Mouse (Mus musculus): ENCODE data around the gene Dclre1b. TPM values are rescaled to one million over a fixed set of nuclear protein-coding genes. Genes with fewer than 3 reads are reported as not detected.

Gene Dclre1b
- total RNA-seq, 4 experiments from 2014 or later, result 7.4 to 12.1 (median 9.7) TPM

DNA sequence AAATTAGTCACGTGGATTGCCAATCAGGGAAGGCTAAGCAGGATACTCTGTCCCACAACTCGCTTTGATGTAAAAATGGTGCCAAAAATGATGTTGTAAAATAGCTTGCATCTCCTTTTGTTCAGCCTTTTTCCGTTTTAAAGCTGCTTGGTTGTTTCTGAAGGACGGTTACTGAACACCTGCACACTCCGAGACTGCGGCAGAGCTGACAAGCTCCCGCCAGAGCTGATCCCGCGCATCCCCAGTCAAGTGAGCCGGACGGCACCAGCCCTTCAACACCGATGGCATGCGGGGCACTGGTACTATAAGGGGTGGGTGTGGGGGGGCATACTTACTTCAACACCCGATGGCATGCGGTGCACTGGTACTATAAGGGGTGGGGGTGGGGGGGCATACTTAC, 35.2 kb downstream of the Dclre1b start:
- DNase-seq (ENCODE audit: low spot score in 2 of 2), result no peak

DNA sequence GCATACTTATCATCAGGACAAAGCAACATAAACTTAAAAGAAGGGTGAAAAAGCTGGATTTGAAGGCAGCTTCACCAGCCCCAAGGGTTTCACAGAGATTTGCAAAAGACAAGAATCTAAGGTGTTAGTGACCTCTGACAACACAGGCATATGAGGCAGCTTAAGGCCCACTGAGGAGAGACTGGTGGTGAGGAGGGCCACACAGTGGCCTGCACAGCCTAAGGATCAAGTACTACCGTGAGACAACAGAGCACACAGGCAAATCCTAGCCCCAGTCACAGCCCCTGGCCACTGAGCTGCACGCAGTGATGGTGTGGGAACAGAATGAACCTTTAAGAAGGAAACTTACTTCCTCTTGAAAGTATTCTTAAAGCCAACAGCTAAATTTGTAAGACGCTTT, 35.7 kb downstream of the Dclre1b start:
- DNase-seq (ENCODE audit: low spot score in 2 of 2), result no peak

DNA sequence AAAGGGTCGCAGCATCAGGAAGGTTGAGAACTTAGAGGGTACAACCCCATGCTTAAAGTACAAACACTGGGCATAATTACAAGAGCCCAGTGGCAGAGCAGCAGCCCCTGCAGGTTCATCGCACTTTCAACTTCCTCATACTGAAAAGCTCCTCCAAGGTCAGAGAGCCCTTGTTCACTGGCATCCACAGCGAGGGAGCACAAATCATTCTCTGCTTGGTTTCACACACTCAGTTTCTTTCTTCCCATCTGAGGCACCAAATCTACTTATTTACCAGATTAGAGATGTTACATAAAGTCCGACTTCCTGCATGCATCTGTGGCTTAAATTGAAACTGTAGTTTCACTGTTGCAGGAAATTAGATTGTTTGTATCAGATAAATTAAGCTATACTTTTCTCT, 36.4 kb downstream of the Dclre1b start:
- DNase-seq (ENCODE audit: low spot score in 2 of 2), result no peak

DNA sequence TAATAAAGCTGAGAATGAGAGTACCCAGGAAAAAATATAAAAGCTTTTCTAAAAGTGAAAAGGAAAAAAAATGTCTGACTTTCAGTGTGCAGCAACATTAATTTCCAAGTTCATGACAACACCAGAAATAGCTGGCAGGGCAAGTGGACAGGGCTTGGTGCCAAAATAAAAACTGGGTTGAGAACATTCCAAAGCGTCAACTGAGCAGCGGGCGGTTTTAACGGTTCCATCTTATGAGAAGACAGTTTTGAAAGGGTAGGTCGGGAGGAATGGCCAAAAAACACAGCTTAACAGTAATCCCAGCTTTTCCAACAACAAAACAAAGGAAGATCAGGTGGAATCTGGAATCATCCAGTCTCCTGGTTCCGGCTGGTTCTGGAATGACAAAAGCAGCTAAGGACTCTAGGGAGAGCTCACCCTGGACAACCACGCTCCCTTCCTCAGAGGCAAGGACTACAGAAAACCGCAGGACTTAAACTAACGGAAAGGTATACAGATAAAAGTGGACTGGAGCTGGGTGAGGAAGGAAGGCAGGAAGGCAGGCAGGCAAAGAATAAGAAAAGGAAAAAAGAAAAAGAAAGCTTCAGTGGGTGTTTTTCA, 37.6 kb downstream of the Dclre1b start:
- peak in 1 of 2 experiments; percentile 37 for DNase-seq (ENCODE audit: low spot score in 2 of 2)

DNA sequence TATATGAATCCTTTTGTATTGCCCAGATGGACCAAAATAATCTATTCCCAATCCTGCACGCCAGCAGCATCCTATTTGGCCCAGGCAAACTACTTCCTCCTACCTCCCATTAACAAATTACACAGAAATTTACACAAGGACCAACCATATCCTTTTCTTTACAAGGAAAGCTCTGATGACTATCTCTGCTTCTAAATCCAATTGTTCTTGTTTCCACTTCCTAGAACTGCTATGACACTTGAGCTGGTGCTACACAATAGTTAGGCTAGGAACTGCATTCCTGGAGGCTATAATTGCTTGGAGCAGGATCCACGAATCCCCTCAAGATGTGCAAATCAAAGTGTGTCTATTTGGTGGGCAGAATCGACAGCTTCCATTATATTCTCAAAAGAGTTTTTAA, 42.5 kb downstream of the Dclre1b start:
- DNase-seq (ENCODE audit: low spot score in 2 of 2), result no peak

DNA sequence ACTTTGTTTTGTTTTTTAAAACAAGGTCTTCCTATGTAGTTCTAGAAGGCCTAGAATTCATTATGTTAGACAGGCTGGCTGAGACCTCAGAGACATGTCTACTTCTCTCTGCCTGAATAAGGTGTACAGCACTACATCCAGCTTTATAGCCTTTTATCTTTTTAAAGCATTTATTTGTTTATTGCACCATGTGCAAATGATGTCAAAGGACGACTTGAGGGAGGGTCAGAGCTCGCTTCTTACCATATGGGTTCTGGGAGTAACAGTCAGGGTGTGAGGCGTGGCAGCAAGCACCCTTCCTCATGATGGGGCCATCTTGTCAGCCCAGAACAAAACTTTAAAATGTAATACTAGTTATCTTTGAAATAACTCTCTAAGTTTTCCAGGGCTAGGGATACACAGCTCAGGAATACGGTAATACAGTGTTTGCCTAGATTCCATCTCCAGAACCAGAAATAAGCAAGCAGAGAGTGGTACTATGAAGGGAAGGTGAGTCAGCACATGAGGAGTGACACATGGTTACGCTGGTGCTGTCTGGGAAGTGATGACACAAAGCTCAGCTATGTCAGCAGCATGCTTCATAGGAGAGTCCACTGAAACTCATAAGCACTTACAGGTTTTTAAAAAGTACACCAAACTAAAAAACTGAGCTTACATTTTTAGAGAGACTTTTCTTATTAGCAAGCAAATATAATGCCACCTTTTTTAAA, 49.8 kb downstream of the Dclre1b start:
- DNase-seq (ENCODE audit: low spot score in 2 of 2), result no peak

DNA sequence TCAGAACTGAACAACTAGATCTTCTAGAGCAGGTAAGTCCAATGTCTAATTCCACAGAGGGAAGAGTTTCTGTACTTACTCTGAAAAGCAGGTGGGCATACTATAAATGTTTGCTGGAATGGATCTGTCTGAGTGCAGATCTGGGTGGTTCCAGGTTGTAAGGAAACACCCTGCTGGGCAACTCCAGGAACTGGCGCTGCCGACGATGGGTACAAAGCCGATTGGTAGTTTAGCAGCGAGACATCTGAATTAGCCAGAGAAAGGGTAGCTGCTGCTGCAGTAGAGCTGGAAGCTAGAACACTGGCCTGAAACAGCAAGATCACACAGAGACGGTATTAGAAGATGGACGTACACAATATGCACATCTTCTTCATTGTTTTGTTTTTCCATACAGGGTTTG, 50.8 kb downstream of the Dclre1b start:
- DNase-seq (ENCODE audit: low spot score in 2 of 2), result no peak

DNA sequence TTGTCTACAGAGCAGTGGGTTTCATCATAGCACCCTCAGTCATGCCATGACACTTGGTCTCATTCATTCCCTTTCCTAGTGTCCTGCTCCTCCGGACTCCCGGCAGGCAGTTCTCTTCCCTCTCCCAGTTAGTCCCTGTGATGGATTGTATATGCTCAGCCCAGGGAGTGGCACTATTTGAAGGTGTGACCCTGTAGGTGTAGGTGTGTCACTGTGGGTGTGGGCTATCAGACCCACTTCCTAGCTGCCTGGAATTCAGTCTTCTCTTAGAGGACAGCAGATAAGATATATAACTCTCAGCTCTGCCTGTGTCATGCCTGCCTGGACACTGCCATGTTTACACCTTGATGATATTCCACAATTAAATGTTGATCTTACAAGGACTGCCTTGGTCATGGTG, 52.3 kb downstream of the Dclre1b start:
- no peak for DNase-seq (ENCODE audit: low spot score in 2 of 2)

DNA sequence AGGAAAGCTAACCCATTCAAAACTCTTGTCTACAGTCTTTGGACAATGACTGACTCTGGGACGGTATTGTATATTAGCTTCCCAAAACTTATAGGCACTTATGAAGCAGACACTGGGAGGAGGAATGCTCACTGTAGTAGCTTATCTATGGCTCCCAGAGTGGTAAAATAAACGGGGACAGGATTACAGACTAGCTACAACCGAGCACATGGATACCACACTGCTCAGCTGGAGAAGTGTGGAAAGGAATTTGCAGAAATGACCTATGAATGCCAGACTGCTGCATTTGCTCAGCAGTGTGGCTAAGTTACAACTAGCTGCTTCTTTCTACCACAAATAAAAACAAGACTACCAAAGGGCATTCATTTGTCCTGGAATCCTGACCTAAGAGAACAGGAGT, 53.9 kb downstream of the Dclre1b start:
- no peak for DNase-seq (ENCODE audit: low spot score in 2 of 2)

DNA sequence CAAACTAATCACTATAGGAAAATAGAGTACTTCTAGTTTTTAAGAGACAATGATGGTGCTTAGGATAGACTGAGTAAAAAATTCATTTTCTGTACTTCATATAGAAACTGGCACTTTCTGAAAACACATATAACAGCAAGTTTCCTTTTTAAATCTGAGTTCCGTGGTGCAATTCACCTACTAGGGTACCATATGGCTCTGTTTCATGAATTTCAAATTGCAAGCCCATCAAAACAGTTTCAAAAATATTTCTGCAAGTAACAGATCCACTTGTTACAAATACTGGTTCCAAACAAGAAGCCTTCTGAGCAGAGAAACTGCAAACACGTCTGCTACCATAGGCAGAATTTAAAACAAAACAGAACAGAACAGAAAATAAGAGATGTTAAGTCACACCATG, 57.7 kb downstream of the Dclre1b start:
- DNase-seq (ENCODE audit: low spot score in 2 of 2), result no peak

Other genes with a start within 250 kb of the Dclre1b start
- gene Syt6, start 234.2 kb downstream of the Dclre1b start, total RNA-seq (2022), result 1 to 10 TPM; 5.9 to 7.6 (median 6.6) TPM
- 1 to 10 TPM in 1 of 4 experiments, under 1 TPM in 1, not detected in 2; 0.52 to 1.1 TPM for gene Atg4a-ps, start 163.4 kb downstream of the Dclre1b start, total RNA-seq (2022)
- gene Olfml3, start 71.4 kb downstream of the Dclre1b start, total RNA-seq (2022), result 10 to 100 TPM; 13.9 to 56.8 (median 28.8) TPM
- gene Gm10964, start 70.1 kb downstream of the Dclre1b start, total RNA-seq (2022), result not detected
- gene Hipk1, start 17.9 kb downstream of the Dclre1b start, total RNA-seq (2022), result 100 to 1,000 TPM; 115 to 141 (median 129) TPM
- 10 to 100 TPM; 11.4 to 14.3 (median 13.1) TPM for gene Ap4b1, start 76 bp upstream of the Dclre1b start, total RNA-seq (2022)
- under 1 TPM in 3 of 4 experiments, not detected in 1; 0.21 to 0.83 (median 0.30) TPM for gene Gm43064, start 129 bp upstream of the Dclre1b start, total RNA-seq (2022)
- 1 to 10 TPM in 2 of 4 experiments, under 1 TPM in 2; 0.56 to 3.6 (median 1.9) TPM for gene Bcl2l15, start 23.2 kb upstream of the Dclre1b start, total RNA-seq (2022)
- gene Ptpn22, start 50.4 kb upstream of the Dclre1b start, total RNA-seq (2022), result 1 to 10 TPM in 2 of 4 experiments, under 1 TPM in 2; 0.45 to 2.7 (median 1.2) TPM
- gene Rsbn1, start 104.7 kb upstream of the Dclre1b start, total RNA-seq (2022), result 10 to 100 TPM; 20.5 to 24.8 (median 21.9) TPM
- gene Phtf1, start 158.7 kb upstream of the Dclre1b start, total RNA-seq (2022), result 10 to 100 TPM; 36.7 to 50.1 (median 41.6) TPM